Mouse (Mus musculus): ENCODE measurements around the gene Pcnp. TPM values are rescaled to one million over a fixed set of nuclear protein-coding genes. Genes with fewer than 3 reads are reported as not detected.

Pcnp gene
- polyA plus RNA-seq (2015; fragmentation: Illumina TruSeq; extraction: RNeasy Lipid Tissue Mini Kit (QIAGEN cat#74804); ENCODE audit: insufficient read depth, low replicate concordance) = 196 TPM

GRCm38 (mm10) chr16:56029661-56030082 lies at the start of gene Pcnp:
Gene Pcnp (minus strand): TSS chr16:56029739.

GRCm38 (mm10) chr16:56048038-56048437 lies 18.5 kb upstream of the Pcnp start, which contains the start of gene Senp7:
Gene Senp7 (plus strand): TSS chr16:56048338.

GRCm38 (mm10) chr16:56037138-56038010 lies 7.8 kb upstream of the Pcnp start, which contains the start of gene Trmt10c:
Gene Trmt10c (minus strand): TSS chr16:56037819.

GRCm38 (mm10) chr16:55973431-55974255 lies 55.9 kb downstream of the Pcnp start, which contains the start of gene Zbtb11:
Gene Zbtb11 (plus strand): TSS chr16:55973883.

GRCm38 (mm10) chr16:55966212-55966871 lies 63.2 kb downstream of the Pcnp start, which contains the start of gene Rpl24:
Gene Rpl24 (plus strand): TSS chr16:55966275.

Other genes starting within 250 kb of the Pcnp start
- 27.1 TPM for gene Nfkbiz, start 190.8 kb downstream of the Pcnp start, polyA plus RNA-seq (2015; fragmentation: Illumina TruSeq; extraction: RNeasy Lipid Tissue Mini Kit (QIAGEN cat#74804); ENCODE audit: insufficient read depth, low replicate concordance)
- 23.4 TPM for gene Nxpe3, start 134.5 kb downstream of the Pcnp start, polyA plus RNA-seq (2015; fragmentation: Illumina TruSeq; extraction: RNeasy Lipid Tissue Mini Kit (QIAGEN cat#74804); ENCODE audit: insufficient read depth, low replicate concordance)
- gene Cep97, start 94.9 kb downstream of the Pcnp start, polyA plus RNA-seq (2015; fragmentation: Illumina TruSeq; extraction: RNeasy Lipid Tissue Mini Kit (QIAGEN cat#74804); ENCODE audit: insufficient read depth, low replicate concordance) = 22.4 TPM
- gene Rpl24, start 63.5 kb downstream of the Pcnp start, polyA plus RNA-seq (2015; fragmentation: Illumina TruSeq; extraction: RNeasy Lipid Tissue Mini Kit (QIAGEN cat#74804); ENCODE audit: insufficient read depth, low replicate concordance) = 1,312 TPM
- 41.9 TPM for gene Zbtb11, start 55.9 kb downstream of the Pcnp start, polyA plus RNA-seq (2015; fragmentation: Illumina TruSeq; extraction: RNeasy Lipid Tissue Mini Kit (QIAGEN cat#74804); ENCODE audit: insufficient read depth, low replicate concordance)
- 29.0 TPM for gene Trmt10c, start 8.1 kb upstream of the Pcnp start, polyA plus RNA-seq (2015; fragmentation: Illumina TruSeq; extraction: RNeasy Lipid Tissue Mini Kit (QIAGEN cat#74804); ENCODE audit: insufficient read depth, low replicate concordance)
- 65.8 TPM for gene Senp7, start 18.6 kb upstream of the Pcnp start, polyA plus RNA-seq (2015; fragmentation: Illumina TruSeq; extraction: RNeasy Lipid Tissue Mini Kit (QIAGEN cat#74804); ENCODE audit: insufficient read depth, low replicate concordance)
- 1.9 TPM for gene Impg2, start 174.6 kb upstream of the Pcnp start, polyA plus RNA-seq (2015; fragmentation: Illumina TruSeq; extraction: RNeasy Lipid Tissue Mini Kit (QIAGEN cat#74804); ENCODE audit: insufficient read depth, low replicate concordance)